Mouse (Mus musculus) lung, adult 2 months (tissue): ENCODE measurements around the gene Fam240a. TPM values are rescaled to one million over a fixed set of nuclear protein-coding genes. Genes with fewer than 3 reads are reported as not detected.

Experiments used
- DNase-seq: peaks from one replicate; pipeline ENCODE4 v3.0.0; 2022
- H3K4me1 ChIP-seq: fragments of 200-500 bp; 2 replicates; pipeline ENCODE4 v1.6.1; 2011; ENCODE audit warnings: low read length; ENCODE audit not compliant: control insufficient read depth, insufficient read depth
- H3K4me3 ChIP-seq: fragments of 200-500 bp; replicated peaks from 2 replicates; pipeline ENCODE3; 2011; ENCODE audit warnings: low read depth, mild to moderate bottlenecking, control low read depth, low read length; ENCODE audit errors: extremely low read depth
- CTCF ChIP-seq: fragments of 200-500 bp; IDR thresholded peaks from 2 replicates; pipeline ENCODE4 v1.5.1; 2011; ENCODE audit warnings: mild to moderate bottlenecking, low read length, control low read depth; ENCODE audit not compliant: insufficient read depth
- POLR2A ChIP-seq: fragments of 200-500 bp; IDR thresholded peaks from 2 replicates; pipeline ENCODE4 v1.6.1; 2011; ENCODE audit warnings: low read depth, mild to moderate bottlenecking, control low read depth, low read length, borderline replicate concordance; ENCODE audit errors: extremely low read depth
- WGBS: fragments of 180-500 bp; shearing (Covaris S2); methylation state at CpG from one replicate; pipeline ENCODE4 v1.1.7; 2018; 5-methylcytosine and 5-hydroxymethylcytosine counted together
- polyA plus RNA-seq: library from polyadenylated mRNA; depleted of rRNA; stranded (reverse); fragments of >200 nt; gene quantifications from 2 replicates; pipeline ENCODE4 v1.2.3, GENCODE M21; 2012; rRNA removed

The Fam240a gene
- polyA plus RNA-seq, result not detected in 2 replicates

DNA sequence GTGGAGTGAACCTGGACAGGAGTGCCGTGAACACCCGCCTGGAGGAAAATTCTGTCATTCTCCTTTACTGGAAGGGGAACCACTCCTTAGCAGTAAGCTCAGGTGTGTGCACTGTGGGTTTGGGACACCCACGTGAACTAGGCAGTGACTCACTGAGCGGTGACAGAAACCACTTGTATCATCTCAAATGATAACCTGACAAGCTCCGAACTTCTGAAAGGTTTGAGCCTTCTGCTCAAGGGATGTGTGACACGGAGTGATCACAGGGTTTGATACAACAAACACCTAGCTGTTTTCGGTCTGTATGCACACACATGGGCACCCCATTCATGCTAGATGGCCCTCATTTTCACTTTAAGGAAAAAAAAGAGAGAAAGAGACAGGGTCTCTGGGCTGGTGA, at the start of gene Fam240a:
Gene Fam240a, minus strand, starts transcription at position 76 of the 400 bp plus-strand sequence.
- Histone ChIP-seq H3K4me1 (0 out of 2 replicates have a peak, but pooled peaks cover 9% of the 10 kb centered on the region), H3K4me3 (no peak within 1 kb of the TSS)
- WGBS, result 84% methylated on average over 7 of the region's 7 CpGs
- TF ChIP-seq POLR2A (no peak), CTCF (no peak)
- no peak for DNase-seq

DNA sequence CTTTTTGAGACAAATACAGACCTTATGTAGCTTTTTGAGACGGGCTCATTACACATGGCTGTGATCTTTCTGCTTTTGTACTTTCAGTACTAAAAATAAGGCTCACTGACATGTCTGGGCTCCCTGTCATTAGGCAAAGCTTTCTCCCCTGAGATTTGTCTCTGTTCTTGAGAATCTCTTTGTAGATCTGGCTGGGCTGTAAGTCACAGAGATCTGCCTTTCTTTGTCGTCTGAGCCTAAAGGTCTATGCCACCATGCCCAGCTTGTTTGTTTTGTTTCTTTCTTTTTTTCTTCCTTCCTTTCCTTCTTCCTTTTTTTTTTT, 49.2 kb upstream of the Fam240a start:
- no peak for DNase-seq
- Histone ChIP-seq H3K4me3 (no peak overlapping the region), H3K4me1 (no peaks in the 10 kb centered on the region)
- 60% methylated on average over 2 of the region's 2 CpGs for WGBS
- no peak for TF ChIP-seq POLR2A
- no peak for TF ChIP-seq CTCF

DNA sequence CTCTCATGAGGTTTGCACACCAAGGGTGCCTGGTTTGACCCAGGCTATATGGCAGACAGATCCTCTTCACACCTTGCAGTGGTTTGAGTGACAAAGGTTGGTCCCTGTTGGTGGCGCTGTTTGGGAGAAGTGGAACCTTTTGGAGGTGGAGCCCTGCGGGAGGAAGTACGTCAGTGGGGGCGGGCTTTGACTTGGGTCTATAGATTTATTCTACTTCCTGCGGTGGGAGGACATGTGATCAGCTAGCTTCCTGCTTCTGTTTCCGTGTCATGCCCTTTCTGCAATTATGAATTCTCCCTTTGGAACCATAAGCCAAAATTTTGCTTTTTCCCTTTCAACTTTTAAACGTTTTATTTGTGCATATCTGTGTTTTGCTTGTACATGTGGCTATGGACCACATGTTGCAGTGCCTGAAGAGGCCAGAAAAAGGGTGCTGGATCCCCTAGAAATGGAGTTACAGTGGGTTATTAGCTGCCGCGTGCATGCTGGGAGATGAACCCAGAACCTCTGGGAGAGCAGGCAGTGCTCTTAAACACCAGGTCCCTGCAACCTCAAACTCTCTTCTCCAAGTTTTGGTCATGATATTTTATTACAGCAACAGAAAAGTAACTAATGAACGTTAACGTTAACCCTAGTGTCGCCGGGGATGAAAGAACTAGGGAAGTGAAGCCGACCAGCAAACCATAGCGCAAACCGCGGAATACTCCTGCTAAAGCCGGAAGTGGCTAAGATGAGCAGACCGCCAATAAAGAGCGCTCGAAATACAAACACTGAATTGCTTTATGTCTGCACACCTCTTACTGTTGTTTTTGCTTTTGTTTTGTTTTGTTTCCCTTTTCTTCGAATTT, 48.6 kb upstream of the Fam240a start:
- 86% methylated on average over 22 of the region's 22 CpGs for WGBS
- DNase-seq, result no peak
- TF ChIP-seq CTCF (no peak), POLR2A (no peak)
- H3K4me1 ChIP-seq, result no peaks in the 10 kb centered on the region
- no peak overlapping the region for H3K4me3 ChIP-seq

DNA sequence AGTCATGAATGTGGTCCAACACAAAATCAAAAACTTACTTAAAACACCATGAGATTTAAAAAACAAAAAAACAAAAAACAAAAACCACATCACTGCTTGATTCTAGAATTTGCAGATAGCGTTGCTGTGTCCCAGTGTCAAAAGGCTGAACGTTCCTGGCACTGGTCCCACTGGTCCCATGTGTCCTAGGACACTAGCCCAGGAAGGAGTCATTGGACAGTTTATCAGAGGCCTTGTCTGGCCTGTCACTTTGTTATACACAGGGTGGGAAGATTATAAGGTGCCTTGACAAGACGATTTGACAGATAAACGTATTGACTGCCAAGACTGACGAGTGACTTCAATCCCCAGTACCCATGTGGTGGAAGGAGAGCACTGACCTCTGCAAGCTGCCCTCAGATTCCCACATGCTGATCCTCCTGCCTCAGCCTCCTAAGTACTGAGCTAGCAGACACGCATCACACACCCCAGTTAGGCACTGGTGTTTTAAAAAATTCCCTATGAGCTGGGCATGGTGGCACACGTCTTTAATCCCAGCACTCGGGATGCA, 47.0 kb upstream of the Fam240a start:
- Histone ChIP-seq H3K4me1 (no peaks in the 10 kb centered on the region), H3K4me3 (no peak overlapping the region)
- 77% methylated on average over 8 of the region's 8 CpGs for WGBS
- TF ChIP-seq POLR2A (no peak), CTCF (no peak)
- no peak for DNase-seq

DNA sequence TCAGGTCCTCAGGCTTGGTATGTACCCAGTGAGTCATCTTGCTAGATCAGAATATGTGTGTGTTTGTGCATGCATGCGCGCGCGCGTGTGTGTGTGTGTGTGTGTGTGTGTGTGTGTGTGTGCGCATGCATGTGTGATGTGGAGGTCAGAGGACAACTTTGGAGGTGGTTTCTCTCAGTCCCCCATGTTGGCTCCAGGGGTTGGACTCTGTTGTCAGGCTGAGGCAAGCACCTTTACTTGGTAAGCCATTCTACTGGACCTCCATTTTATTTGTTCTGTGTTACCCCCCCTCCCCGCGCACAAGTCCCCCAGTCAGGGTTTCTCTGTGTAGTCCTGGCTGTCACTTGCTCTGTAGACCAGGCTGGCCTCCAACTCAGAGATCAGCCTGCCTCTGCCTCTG, 44.7 kb upstream of the Fam240a start:
- TF ChIP-seq CTCF, result no peak
- no peak for TF ChIP-seq POLR2A
- H3K4me3 ChIP-seq, result no peak overlapping the region
- WGBS, result 96% methylated on average over 8 of the region's 8 CpGs

DNA sequence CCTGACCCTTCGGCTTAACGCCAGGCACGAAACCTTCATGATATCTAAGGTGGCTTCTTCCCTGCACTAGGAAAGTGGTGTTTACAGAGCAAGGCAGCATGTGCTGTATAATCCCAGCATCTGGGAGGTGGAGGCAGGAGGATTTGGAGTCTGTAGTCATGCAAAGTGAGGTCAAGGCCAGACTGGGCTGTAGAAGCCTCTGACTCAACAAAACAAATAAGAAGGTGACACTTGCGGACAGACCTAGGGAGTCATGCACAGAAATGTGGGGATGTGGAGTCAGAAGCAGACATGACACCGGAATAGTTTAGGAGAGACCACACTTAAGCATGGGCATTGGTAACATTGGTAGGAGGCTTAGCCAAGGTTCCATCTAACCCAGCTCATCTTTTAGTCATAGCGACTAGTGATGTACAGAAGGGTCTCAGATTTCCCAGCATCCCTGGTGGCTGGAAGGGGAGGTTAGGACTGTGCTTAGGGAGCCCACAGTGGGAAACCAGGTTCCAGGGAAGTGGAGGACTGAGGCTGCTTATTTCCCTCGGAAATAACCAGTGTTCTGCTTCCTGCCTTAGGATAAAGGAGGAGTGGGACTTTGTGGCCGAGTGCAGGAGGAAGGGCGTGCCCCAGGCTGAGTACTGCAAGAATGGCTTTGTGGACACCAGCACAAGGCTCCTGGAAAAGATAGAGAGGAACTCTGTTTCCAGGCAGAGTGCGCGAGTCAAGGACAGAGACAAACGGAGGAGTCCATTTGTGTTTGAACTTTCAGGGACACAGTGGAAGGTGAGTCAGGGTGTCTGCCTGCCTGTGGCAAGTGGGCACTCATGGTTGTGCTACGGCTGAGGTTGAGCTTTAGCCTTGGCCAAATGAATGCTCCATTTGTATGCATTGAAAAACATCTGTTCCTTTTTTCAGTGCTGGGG, 43.8 kb upstream of the Fam240a start:
- Histone ChIP-seq H3K4me3 (no peak overlapping the region), H3K4me1 (no peaks in the 10 kb centered on the region)
- WGBS, result 72% methylated on average over 13 of the region's 13 CpGs
- no peak for DNase-seq
- no peak for TF ChIP-seq CTCF
- TF ChIP-seq POLR2A, result no peak

More for the DNA sequence above, 44.7 kb upstream of the Fam240a start:
- no peak for DNase-seq
- H3K4me1 ChIP-seq, result no peaks in the 10 kb centered on the region

DNA sequence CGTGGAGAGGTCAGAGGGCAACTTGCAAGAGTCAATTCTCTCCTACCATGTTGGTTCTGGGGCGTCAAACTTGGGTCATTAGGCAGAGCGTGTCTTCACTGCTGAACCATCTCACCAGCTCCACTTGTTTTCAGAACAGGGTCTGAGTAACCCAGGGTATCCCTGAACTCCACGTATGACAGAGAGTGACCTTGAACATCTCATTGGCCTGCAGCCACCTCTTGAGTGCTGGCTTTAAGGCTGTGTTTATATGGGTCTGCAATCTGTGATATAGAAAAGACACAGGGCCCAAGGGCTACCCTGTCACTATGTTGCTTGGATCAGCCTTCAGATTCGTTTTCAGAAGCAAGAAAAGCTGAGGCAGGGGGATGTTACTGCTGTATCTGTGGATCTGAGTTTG, 43.0 kb upstream of the Fam240a start:
- 74% methylated on average over 5 of the region's 5 CpGs for WGBS
- Histone ChIP-seq H3K4me1 (no peaks in the 10 kb centered on the region), H3K4me3 (no peak overlapping the region)

DNA sequence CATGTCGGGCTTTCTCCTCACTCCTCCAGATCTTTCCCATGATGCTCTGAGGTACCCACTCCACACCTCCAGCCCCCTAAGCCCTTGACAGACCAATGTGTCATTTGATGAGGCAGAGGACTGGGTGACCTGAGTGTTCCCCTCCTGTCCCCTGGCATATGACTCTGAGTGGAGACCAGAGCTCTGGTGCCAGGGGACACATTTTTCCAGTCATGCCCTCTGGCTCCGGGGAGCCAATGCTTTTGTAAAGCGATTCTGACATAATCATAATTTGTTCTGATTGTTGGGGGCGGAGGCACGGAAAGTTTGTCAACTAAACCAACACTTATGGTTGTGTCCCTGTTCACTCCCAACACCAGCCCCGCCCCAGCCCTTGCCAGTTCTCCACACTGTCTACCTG, 39.3 kb upstream of the Fam240a start:
- TF ChIP-seq POLR2A (no peak), CTCF (no peak)
- no peak overlapping the region for H3K4me3 ChIP-seq
- H3K4me1 ChIP-seq, result no peaks in the 10 kb centered on the region
- no peak for DNase-seq
- WGBS, result 80% methylated on average over 6 of the region's 6 CpGs

More for the DNA sequence above, 43.0 kb upstream of the Fam240a start:
- no peak for DNase-seq
- TF ChIP-seq POLR2A, result no peak

DNA sequence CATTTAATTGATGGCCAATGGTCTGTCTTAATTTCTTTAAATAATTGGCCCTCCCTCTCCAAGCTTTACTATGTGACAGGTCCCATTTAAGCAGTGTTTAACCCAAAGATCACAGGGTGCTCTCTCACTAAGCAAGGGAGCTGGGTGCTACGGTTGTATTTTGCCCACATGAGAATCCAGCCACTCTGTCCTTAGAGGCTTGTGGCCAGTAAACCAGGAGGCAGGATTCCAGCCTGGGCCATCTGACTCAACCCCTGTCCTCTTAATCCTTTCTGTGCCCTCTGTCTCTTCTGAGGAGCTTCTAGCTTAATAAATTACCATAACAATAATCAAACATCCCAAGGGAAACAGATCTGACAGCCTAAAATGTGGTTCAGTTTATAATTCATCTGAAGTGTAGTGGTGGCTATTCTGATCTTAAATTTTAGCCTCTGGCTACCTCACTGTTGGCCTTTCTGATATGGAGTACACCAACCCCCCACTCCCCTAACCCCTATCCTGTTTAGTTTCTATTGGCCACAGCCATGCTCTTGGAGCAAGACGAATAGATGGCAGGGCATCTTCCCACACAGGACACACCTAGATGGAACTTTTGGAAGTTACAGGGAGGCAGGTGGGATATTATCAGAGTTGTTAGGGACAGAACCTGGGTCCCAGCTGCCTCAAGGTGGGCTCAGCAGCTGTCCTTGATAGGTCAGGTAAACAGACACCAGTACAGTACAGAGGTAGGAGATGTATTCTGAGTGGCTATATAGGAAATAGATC, 38.2 kb upstream of the Fam240a start:
- TF ChIP-seq POLR2A (no peak), CTCF (no peak)
- H3K4me3 ChIP-seq, result no peak overlapping the region
- no peak for DNase-seq
- H3K4me1 ChIP-seq, result no peaks in the 10 kb centered on the region
- 52% methylated on average over 2 of the region's 2 CpGs for WGBS
